Mouse (Mus musculus) adrenal gland, postnatal 25 days (tissue): Measurements from ENCODE around the gene Pdgfa. TPM values are rescaled to one million over a fixed set of nuclear protein-coding genes. Genes with fewer than 3 reads are reported as not detected.

ENCODE experiments used
- DNase-seq: peaks from one replicate; pipeline ENCODE4 v3.0.0; 2021; ENCODE audit warnings: mixed read lengths
- total RNA-seq: library from RNA; stranded (reverse); gene quantifications from 2 replicates; pipeline ENCODE4 v1.2.3, GENCODE M21; 2021

The Pdgfa gene
- total RNA-seq, 1 experiment from 2014 or later, result 30.0 TPM

DNA sequence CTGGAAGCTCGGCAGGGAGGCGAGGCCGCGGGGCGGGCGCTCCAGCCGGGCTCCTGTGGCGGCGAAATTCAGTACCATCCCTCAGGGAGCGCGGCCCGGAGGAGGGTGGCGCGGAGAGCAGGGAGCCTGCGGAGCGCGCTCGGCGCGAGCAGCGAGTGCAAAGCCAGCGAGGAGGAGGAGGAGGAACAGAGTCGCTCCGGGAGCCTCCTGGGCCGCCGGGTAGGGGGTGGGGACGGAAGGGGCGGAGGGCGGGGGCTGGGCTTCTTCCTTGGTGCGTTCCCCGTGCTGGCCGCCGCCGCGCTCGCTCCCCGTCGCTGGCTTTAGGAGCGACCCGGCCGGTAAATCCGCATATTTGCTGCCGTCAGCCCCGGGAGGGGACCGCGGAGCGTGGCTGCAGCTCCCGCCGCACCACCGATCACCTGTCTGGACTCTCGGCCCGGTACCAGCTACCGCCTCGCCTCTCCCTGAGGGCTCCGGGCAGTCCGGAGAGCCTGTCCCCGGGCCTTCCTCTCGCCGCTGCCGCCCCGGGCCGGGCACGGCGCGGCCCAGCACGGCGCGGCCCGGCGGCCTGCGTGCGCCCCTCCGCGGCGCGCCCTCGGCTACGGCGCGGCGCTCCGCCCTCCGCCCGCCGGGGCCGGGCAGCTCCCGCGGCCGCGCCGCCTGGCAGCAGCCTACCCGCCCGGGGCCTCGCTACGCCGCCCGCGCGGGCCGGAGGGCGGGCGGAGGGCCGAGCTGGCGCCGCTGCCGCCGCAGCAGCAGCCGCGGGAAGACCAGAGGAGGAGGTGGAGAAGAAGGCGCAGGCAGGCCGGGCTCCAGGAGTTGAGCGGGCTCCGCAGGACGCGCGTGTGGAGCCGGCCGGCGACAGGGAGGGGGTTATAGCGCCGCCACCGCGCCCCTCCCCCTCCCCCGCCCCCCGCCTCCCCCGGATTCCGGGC, 2.1 kb downstream of the Pdgfa start:
- DNase-seq, result peak; percentile 89

DNA sequence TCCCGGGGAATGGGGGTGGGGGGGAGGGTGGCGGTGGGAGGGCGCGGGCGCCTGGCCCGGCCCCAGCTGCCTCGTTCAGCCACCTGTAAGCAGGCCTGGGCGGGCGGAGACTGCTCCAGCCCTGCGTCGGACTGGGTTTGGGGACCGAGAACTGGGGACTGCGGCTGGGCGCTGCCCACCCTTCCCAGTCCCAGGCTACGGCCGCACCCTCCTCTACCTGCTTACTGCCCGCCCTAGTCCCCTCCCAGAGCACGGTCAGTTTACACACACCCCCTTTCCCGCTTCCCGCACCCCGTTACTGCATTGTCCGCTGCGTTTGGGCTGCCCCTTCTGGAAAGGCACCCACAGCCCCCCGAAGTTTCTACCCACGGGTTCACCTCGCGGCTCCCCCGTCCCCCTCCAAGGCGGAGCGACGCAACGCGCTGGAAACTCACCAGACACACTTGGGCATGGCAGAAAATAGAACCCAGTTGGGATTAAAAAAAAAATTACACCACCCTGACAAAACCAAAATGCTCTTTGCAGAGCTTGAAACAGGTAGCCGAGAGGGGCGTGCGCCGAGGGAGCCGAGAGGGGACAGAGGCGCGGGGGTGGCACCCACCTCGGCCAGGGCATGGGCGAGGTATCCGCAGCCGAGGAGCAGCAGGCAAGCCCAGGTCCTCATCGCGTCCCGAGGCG, 2.9 kb downstream of the Pdgfa start:
- DNase-seq, result peak; percentile 45

DNA sequence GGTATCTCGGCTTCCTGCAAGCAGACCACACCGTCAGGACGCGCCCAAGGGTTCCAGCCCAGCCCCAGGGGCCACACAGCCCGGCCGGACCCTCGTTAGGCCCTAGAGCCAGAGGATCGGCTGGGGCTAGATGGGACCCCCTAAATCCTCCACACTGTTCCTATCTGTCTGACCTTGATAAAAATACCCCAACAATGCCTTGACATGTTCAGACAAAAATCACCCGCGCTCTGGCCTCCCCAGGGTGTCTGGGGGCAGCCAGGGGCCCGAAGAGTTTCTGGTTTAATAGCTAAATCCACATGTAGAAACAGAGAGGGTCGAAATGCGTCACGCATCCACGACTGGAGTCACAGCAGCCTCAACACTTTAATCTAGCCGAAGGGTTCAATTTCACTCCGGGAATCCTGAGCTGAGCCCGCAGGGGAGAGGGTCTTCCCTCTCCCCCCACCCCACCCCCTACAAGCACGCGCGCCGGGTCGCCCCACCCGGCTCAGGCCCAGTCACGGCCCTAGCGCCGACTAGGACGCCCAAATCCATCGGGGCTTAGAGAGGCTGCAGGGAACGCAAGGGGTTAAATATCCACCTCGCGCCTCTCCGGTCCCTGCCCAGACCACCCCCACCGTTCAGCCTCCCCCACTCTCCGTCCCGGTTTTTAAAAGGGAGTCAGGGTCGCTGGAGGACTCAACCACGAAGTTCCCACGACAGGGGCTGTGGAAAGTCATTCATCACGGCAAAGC, 3.6 kb downstream of the Pdgfa start:
- no peak for DNase-seq

DNA sequence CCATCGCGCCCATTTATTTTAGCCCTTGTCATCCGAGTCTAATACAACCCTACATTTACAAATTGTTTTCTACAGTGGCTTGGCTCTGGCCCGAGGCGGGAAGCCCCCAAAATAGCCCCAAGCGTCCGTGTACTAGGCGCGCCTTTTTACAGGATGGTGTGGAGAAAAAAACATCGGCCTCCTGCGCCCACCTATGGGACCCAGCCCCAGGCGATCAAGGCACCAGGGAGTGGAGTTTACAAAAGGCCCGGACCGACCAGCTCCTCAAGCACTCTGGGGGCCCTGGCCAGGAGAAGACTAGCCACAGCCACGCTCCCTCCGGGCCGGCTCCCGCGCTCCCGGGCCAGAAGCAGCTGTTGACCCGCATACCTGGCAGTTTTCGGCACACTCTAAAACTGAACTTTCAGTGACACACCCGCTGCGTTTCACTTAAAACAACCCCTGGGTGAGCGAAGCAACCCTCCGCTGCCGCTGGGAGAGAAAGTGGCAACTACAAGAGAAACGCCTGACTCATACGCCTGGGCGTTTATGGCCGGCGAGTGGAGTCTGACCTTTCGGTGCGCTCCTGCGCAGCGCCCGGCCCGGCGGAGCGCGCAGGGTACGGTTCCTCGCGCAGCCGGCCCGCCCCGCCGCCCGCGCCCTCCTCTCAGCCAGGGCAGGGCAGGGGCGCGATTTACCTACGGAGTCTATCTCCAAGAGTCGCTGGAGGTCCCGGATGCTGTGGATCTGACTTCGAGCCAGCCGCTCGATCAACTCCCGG, 4.4 kb downstream of the Pdgfa start:
- DNase-seq, result peak; percentile 64

DNA sequence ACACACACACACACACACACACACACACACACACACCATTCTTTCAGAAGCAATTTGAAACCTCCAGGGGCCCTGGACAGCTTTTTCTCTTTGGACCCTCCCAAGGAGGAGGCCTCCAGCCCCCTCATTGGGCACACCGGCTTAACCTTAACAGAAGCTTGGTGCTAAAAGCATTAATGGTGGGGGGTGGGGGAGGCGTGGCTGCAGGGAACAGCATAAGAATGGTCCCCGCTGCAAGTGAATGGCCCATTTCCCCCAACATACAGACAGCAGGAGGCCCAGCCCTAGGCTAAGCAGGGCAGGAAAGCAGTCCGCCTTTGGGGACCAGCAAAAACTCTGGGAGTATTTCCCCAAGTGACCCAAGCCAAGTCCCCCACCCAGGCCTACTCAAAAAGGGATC, 5.4 kb downstream of the Pdgfa start:
- DNase-seq, result no peak

DNA sequence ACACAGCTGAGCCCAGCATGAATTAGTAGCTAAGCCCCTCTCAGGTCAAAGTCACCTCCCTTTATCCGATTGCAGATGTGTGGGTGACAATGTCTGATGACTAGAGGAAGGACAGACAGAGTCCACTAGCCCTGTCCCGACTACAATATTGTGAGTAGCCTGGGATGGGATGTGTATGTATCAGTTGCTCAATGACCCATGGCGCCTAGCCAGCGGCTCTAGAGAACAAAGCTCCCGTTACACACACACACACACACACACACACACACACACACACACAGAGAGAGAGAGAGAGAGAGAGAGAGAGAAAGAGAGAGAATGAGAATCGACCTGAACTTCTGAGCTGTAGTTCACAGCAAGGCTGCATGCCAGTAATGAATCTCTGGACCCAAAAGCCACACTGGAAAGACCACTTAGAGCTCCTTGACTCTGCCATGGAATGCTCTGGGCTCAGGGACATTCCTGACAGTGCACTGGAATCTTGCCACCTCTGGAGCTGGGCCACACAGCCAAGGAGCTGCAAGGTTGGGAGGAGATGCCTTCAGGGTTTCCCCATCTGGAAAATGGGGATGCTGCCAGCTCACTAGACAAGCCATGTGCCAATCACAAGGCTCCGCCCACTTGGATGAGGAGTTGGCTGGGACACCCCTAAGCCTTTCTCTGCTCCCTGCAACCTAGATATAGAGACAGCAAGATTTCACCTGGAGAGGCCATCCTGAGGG, 6.3 kb downstream of the Pdgfa start:
- peak; percentile 63 for DNase-seq

DNA sequence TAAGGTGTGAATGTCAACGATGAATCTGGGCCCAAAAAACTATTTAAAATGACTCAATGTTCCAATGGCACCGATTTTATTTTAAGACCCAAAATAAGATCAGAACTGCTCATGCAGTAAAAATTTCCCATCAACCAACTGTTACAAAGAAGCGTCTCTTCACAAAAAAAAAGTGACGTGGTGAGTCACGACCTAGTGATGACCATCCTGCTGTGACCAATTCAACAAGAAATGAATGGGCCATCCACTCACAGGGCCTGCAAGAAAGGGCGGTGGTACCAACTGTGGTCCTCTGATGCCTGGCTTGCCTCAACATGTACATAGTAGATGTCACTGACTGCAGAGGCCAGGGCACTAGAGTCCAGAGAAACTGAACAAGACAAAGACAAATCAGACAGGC, 7.6 kb downstream of the Pdgfa start:
- DNase-seq, result no peak

DNA sequence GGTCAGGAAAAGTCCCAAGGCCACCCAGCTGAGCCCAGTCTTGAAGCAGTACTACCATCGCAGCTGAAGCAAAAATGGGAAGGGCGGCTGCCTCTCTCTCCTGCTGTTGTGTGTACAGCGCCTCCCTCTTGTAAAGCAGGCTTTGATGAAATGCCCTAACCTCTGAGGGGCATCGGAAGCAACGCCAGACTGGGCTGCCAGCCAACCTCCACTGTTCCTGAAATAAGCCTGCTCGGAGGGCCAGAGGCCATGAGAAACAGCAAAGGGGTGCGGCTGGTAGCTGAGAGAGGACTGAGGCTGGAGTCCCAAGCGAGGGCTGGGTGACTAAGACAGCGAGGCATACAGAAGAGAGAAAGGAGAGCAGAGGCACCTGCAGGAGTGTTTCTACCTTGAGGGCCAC, 8.4 kb downstream of the Pdgfa start:
- DNase-seq, result peak; percentile 80

DNA sequence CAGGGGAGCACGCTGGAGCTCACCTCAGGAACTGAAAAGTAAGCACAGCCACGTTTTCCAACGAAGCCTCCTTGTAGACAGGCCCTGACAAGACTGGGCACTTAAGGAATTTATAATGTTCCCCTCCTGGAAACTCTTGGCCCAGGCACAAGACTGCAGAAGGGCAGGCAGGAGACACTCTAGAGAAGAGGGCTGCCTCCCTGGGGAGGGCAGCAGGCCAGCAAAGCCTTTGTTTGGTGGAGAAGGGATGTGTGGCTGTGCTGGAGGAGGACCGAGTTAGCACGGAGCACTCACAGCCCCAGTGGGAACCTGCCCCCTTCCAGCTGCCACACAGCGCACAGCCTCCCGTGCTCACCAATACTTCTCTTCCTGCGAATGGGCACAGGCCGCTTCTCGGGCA, 9.2 kb downstream of the Pdgfa start:
- no peak for DNase-seq

DNA sequence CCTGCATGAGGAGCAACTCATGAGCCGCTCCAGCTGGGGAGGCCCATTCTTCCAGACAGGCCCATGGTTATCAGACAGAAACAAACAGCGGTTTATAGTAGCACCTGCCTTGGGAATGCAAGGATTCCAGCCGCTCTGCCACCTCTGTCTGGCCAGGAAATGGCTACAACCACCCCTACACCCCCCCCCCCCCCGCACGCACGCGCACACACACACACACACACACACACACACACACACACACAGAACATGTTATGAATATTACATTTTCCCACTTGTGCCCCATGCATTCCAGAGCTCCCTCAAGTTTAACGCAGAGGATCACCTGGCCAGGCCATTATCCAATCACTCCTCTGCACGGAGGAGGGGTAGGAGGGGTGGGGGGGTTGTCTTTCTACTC, 15.2 kb downstream of the Pdgfa start:
- DNase-seq, result no peak

DNA sequence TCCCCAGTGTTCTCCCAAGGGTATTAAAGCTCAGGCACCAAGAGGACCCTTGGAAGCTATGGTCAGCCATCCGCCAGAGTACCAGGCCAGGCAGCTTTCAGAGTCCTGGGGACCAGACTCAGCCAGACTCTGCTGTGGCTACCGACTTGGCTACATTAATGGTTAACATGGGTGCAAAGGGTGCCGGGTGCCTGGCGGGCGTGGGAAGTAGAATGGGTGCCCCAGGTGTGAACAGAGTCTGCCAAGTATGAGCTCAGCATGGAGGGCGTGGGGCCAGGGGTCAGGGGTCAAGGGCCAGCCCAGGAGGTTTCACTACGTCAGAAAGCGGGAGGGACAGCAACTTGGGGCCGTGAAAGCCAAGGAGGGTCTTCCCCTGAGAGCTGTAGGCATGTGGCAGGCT, 16.6 kb downstream of the Pdgfa start:
- no peak for DNase-seq

DNA sequence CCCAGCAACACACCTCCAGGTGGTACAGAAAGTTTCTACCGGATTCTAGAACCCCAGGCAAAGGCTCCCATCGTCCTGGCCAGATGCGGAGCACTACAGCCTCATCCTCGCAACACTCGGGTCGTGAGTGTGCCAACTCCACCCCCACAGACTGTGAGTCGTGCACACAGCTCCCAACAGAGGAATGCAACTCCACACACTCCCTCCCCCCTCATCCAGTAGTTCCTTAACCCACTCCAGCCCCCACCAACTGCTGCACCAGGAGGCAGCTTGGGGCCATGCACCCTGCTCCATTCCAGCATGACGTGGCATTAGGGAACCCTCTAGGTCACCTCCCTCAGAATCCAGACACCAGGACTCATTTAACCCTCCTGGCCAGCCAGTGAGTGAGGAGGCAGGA, 17.3 kb downstream of the Pdgfa start:
- DNase-seq, result no peak

DNA sequence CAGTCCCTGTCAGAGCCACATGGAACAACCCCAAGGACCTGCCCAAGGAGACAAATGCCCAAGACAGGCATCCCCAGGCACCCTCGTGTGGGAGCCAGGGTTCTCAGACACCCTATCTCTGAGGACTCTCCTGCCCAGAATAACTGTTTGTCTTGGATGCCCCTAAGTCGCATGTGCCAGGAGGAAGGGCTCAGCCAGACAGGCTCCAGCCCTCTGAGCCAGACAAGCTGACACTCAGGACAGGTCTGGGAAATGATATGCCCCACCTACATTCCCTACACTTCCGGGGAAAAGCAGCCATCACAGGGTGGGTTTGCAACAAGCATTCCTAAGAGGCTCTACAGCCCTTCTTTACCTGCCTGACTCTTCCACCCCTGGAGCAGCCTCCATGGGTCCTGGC, 19.4 kb downstream of the Pdgfa start:
- no peak for DNase-seq

DNA sequence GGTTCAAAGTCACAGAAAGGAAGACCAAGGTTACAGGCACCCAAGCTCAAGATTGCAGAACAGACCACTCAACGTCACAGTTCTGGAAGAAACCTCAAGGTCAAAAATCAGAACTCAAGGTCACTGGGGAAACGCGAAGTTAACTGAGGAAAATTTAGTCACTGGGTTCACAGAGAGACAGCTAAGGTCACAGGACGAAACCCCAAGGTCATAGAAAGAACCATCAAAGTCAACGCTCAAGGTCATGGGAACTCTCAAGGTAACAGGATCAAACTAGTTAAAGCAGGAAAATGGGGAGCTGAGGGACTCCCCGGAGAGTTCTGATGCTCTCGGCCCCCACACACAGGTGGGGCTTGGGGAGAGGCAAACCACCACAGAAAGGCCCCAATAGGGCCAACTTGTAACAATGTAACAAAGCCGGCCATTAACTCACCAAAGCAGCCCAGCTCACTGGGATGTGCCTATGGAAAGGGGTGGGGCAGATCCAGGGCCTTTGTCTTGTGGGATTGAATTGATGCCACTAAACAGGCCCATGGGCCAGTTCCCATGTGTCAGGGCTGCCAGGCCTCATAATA, 22.2 kb downstream of the Pdgfa start:
- no peak for DNase-seq

DNA sequence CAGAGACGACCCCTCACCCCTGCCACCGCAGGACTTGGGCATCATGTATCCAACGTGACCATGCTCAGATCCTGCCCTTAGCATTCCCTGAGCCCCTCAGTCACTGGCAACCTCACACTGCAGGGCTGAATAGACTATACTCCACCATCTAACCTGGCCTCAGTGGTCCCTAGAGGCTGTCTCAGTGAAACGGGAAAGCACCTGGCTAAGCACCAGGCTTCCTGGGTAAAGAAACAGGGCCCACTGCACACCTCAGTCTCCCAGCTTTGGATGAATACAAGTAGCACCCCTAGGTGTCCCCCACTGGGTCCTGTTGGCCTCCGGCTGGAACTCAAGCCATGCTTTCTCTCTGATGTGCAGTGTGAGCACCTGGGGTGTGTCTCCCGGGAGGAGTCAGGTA, 23.7 kb downstream of the Pdgfa start:
- DNase-seq, result no peak

DNA sequence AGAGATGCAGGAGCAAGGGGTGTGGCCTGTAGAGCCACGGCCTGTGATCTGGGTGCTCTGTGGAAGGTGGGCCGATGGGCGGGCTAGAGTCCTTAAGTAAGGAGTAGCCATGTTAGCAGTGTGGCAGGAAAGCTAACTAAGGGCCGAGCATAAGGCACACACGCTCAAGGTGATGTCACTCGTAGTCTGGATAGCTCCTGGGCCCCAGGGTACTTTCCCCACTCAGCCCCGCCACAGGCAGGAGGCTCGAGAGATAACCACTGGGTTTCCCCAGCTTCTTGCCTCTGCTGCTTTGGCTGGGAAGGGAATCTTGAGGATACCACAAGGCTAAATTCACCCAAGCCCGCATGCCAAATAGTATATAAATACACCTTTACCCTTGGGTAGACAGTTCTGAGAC, 25.8 kb downstream of the Pdgfa start:
- DNase-seq, result no peak

DNA sequence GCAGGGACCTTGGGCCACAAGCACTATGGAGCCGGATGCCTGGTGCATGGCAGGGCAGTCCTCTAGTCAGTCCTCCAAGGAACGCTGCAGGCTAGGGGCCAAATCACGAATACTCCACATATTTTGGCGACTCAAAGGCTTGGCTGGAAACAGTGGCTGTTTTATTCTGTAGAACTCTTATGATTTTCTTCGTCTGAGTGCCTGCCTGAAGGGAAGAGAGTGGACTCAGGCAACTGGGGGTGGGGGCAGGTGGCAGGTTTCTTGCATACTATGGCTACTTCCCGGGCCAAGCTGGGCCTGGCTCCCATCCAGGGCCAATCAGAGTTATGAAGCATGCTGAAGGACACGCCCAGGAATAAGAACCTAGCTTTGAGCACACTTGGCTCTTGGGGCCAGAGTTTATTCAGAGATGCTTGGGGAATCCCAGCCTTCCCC, 27.1 kb downstream of the Pdgfa start:
- peak; percentile 54 for DNase-seq

DNA sequence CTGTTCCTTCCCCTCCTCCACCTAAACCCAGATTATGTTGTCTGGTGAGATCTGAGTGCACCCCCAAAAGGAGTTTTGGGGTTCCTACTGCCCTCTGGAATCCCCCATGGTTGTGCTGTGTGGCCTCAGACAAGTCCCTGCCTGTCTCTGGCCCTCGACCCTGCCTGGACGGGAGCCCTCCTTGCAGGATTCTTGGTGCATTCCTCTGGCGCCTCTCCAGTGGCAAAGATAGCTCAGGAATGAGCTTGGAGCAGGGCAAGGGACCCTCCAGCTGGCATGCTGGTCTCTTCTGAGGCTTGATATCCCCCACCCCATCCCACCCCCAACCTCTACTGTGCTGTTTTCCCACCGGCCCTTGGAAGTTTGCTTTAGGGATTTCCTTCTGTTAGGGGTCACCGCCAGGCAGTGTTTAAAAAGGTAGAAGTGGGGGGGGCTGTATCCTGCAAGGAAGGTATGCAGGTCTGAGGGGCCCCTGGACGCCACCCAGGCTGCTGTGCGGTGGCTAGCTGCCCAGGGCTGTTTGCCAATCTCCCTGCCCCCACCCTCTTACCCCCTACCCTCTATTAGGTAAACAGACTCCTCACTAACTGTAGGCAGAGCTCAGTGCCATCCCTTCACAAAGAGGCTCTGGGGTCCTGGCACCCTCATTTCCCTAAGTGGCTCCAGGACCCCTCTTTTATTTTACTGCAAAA, 31.0 kb downstream of the Pdgfa start:
- no peak for DNase-seq

DNA sequence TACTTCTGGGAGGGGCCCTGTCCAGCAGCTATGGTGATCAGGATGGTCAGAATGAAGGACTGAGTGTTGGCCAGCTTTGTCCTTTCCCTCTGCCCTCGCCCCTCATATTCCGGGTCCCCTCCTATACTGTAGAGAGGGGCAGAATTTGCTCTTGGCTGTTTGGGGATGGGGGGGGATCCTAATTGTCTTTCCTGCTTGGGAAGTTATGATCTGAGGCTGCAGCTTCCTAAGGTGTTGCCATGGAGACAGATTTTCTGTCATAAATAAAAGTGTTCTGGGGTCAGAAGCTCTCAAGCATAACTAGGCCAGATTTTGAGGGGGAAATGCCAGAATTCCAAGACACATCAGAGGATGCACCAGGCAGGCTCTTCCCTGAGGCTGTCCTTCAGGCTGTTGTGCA, 31.6 kb downstream of the Pdgfa start:
- no peak for DNase-seq

DNA sequence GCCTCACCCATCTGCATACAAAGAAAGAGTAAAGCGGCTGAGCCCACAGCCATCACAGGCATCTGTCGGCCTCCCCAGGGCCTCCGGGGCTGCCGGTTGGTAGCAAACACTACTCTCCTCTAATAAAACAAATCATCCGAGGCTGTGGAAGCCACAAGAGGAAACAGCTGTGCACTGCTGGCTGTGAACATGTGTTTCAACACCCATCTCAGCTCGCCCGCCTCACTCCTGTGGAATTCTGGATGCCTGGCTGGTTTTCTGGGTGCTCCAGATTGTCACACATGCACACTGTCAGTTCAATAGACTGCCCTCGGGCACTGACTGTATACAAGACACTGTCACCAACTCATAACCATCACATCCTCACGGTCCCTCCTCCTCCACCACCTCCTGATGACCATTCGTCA, 40.7 kb downstream of the Pdgfa start:
- no peak for DNase-seq

DNA sequence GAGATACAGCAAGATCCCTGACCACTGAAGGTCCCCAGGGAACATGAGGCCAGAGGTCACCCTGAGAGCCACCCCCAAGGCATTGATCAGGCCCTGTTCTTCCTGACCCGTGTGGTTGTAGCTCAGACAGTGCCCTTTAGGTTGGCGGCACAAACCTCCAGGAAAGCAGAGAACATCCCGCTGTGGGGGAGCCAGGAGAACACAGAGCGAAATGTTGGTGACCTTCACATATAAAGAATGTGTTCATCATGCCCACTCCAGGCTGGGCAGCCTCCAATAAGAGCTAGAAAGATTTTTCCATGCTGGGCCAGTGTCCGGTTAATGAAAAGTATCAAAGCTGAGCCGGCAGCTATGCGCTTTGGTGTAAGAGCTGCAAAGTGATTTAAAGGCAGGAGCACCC, 43.2 kb downstream of the Pdgfa start:
- DNase-seq, result no peak
